ENCODE assay signal across 8 mouse cellular contexts in genomic region chr13:18717185-18717584, GRCm38 (mm10). TPM values are rescaled to one million over a fixed set of nuclear protein-coding genes. Genes with fewer than 3 reads are reported as not detected.
DNase-seq lines count a peak whose midpoint lies in the region; ATAC-seq lines count a peak whose summit lies in the region.

TSS of gene Vps41 (plus strand) at chr13:18717286.

- intact Hi-C loops in gastrocnemius, postnatal 14 days (cut with DNase I; ENCODE audit: low total_unique reads): no loop called here
- intact Hi-C loops in left cerebral cortex, postnatal 10 days (cut with DNase I): loop anchor here (5.0 kb wide), 1 partner anchor 95 kb away; no protein-coding TSS in a partner anchor

- ATAC-seq in inflammation-experienced regulatory T-cells, adult 6 months: peak; percentile 100
- ATAC-seq in megakaryocyte-erythroid progenitor cell, adult 5-6 weeks (replicated peaks; ENCODE audit: low FRiP score, low TSS enrichment, poor library complexity, severe bottlenecking): peak; percentile 100

- peak; percentile 80 to 94 for DNase-seq in adrenal gland, adult (ENCODE audit: inconsistent age in 2 of 2, low spot score in 1 of 2)
- peak; percentile 90 for DNase-seq in embryo, embryonic 10.5 days (ENCODE audit: low spot score)
- peak; percentile 50 for DNase-seq in gastrocnemius, postnatal 14 days
- DNase-seq in left cerebral cortex, postnatal 10 days (ENCODE audit: extremely low spot score in 1 of 2, low spot score in 2 of 2): peak; percentile 81
- peak; percentile 83 for DNase-seq in right cerebral cortex, postnatal 25 days
- peak; percentile 54 to 68 for DNase-seq in urinary bladder, postnatal 4 days (ENCODE audit: low spot score in 2 of 2)

RNA-seq across cellular contexts. Expression of gene Vps41, which starts in this region (rescaled TPM):
- 10 to 100 TPM; 30.8 to 33.8 TPM for total RNA-seq in gastrocnemius, postnatal 14 days (2021)
- polyA plus RNA-seq in inflammation-experienced regulatory T-cells, adult 6 months (2017; shearing (Covaris generic)): 10 to 100 TPM; 67.4 to 97.7 (median 90.6) TPM
- 100 to 1,000 TPM; 136 to 137 TPM for total RNA-seq in left cerebral cortex, postnatal 10 days (2021)
- 37.1 and 54.6 TPM in 2 replicates for total RNA-seq in megakaryocyte-erythroid progenitor cell, adult 5-6 weeks (2014; fragmentation: Nextera tagmentation)
- 54.9 and 73.6 TPM in 2 replicates for total RNA-seq in megakaryocyte-erythroid progenitor cell, adult 5-6 weeks (2017)

Comparison
In these comparisons a context has a peak if more than half of its experiments do, and no peak if none do; other contexts are left out.
1. Peak in every context shown above with its lines: DNase-seq and ATAC-seq.